Mouse (Mus musculus): ENCODE data around the gene Slc18a2. TPM values are rescaled to one million over a fixed set of nuclear protein-coding genes. Genes with fewer than 3 reads are reported as not detected.
A peak's percentile ranks its signal among the peaks of the same experiment; 100 is the strongest.

The Slc18a2 gene
- polyA plus RNA-seq, 1 experiment from 2014 or later: 5.7 TPM

GRCm38 (mm10) chr19:59344304-59344711, 83.6 kb downstream of the Slc18a2 start:
- no peak for ATAC-seq (ENCODE audit: low read depth)
- Histone ChIP-seq H3K9ac (ENCODE audit: low read length) (peak overlapping the region; percentile 90), H3K36me3 (ENCODE audit: control insufficient read depth, insufficient read depth, low read length) (no peaks in the 10 kb centered on the region), H3K27ac (ENCODE audit: low read length) (no peak overlapping the region), H3K9me3 (ENCODE audit: control insufficient read depth, low read length) (no peaks in the 10 kb centered on the region), H3K4me2 (ENCODE audit: low read depth, low read length) (peak overlapping the region; percentile 85), H3K4me3 (ENCODE audit: low read length) (peak overlapping the region; percentile 88), H3K27me3 (ENCODE audit: control insufficient read depth, insufficient read depth, low read depth, low read length) (no peaks in the 10 kb centered on the region), H3K4me1 (replicated peaks; ENCODE audit: control insufficient read depth, insufficient read depth, low read length) (peaks cover 23% of the 10 kb centered on the region)
- WGBS: 0% methylated on average over 14 of the region's 14 CpGs

- peak; percentile 61 for ATAC-seq (ENCODE audit: low read depth)
- no peaks in the 10 kb centered on the region for H3K9me3 ChIP-seq (ENCODE audit: control insufficient read depth, low read length)
- peak overlapping the region; percentile 88 for H3K27ac ChIP-seq (ENCODE audit: low read length)
- H3K27me3 ChIP-seq (ENCODE audit: control insufficient read depth, insufficient read depth, low read depth, low read length): no peaks in the 10 kb centered on the region
- peak overlapping the region; percentile 85 for H3K4me2 ChIP-seq (ENCODE audit: low read depth, low read length)
- WGBS: under 1% methylated on average over 56 of the region's 70 CpGs
- H3K4me1 ChIP-seq (replicated peaks; ENCODE audit: control insufficient read depth, insufficient read depth, low read length): peaks cover 23% of the 10 kb centered on the region
- H3K9ac ChIP-seq (ENCODE audit: low read length): peak overlapping the region; percentile 90
- H3K36me3 ChIP-seq (ENCODE audit: control insufficient read depth, insufficient read depth, low read length): no peaks in the 10 kb centered on the region
- peak overlapping the region; percentile 88 for H3K4me3 ChIP-seq (ENCODE audit: low read length)
Measured at GRCm38 (mm10) chr19:59345081-59345657, 84.5 kb downstream of the Slc18a2 start.

Other genes starting within 250 kb of the Slc18a2 start
- 6.4 and 7.2 TPM in 2 replicates for gene Shtn1, start 184.8 kb upstream of the Slc18a2 start, polyA plus RNA-seq (2015; fragmentation: Nextera tagmentation; extraction: Ambion mirVana)
- gene Vax1, start 90.8 kb upstream of the Slc18a2 start, polyA plus RNA-seq (2015; fragmentation: Nextera tagmentation; extraction: Ambion mirVana): not detected in 2 replicates
- gene Kcnk18, start 41.7 kb upstream of the Slc18a2 start, polyA plus RNA-seq (2015; fragmentation: Nextera tagmentation; extraction: Ambion mirVana): not detected in 2 replicates
- gene Rps12-ps3, start 61.4 kb downstream of the Slc18a2 start, polyA plus RNA-seq (2015; fragmentation: Nextera tagmentation; extraction: Ambion mirVana): 13.2 and 35.7 TPM in 2 replicates
- gene Pdzd8, start 84.9 kb downstream of the Slc18a2 start, polyA plus RNA-seq (2015; fragmentation: Nextera tagmentation; extraction: Ambion mirVana): 7.2 and 7.5 TPM in 2 replicates
- not detected in 2 replicates for gene Emx2, start 197.5 kb downstream of the Slc18a2 start, polyA plus RNA-seq (2015; fragmentation: Nextera tagmentation; extraction: Ambion mirVana)

All from lung, embryonic 16.5 days (tissue).